Mouse (Mus musculus): ENCODE data around the gene Psmd4.
"Not testable (repeated sequence)": the region's sequence is repeated elsewhere in the genome, so short reads cannot be mapped to it uniquely, and the experiment has no call there.

Gene Psmd4

DNA sequence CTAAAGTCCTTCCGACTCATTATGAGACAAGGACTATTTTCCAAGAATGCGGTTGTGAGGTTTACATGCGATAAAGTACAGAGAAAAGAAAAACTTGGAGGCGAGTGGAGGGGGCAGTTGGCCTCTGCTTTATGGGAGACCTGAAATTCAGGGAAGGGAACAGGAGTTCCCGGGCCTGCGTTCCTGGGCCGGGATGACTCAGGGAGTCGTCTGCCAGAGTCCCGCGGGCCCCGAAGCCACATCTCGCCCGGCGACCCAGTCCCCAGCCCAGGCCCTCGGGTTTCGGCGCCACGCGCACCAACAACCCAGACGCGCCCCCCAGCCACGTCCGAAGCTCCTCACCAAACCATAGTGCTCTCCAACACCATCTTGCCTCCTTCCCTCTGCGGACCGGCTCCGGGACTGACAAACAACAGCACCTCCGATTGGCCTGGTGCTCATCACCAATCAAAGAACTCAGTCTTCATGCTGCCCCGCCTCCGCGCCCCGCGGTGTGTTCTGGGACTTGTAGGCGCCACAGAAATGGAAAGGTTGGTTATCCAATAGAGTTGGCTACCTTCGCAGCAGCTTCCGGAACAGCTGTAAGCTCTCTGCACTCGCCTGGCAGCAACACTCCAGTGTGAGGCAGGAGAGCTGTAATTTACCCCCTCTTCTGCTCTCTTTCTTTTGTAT, at the start of gene Psmd4:
TSS of gene Psmd4 (minus strand) at position 449 of the 672 bp plus-strand sequence.
- peak; percentile 97 for DNase-seq (ENCODE audit: low read depth)

DNA sequence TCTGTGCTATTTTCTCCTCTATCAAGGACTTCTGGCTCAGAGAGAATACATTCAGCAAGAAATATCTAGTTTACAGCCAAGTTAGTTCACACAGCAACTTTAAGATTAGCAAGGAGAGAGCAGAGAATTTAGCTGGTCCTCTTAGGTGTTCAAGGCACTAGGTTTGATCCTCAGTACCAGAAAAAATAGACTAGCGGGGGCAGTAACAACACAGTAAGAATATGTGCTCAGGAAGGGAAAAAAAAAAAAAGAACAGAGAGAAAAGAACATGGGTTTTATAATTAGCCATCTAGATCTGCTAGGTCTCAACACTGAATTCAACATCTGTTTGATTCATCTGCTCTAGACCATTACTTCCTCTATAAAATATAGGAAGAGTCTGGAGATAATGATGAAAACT, 45.7 kb upstream of the Psmd4 start:
- no peak for DNase-seq (ENCODE audit: low read depth)

DNA sequence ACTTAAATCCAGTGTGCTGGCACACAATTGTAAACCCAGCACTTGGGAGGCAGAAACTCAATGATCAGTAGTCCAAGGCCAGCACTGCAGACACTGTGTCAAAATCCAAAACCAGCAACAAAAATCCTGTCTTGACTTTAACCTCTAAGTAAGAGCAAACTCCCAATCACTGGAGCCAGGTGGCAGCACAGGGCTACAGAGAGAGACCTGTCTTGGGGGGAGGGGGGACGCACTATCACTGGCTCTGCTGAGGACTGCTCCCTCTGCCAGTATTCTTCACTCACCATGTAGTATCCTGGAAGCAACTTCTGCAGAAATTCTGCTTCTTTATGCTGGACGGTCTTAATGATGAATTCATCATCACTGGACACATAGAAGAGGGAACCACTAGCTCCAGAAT, 29.2 kb upstream of the Psmd4 start:
- DNase-seq (ENCODE audit: low read depth), result no peak

DNA sequence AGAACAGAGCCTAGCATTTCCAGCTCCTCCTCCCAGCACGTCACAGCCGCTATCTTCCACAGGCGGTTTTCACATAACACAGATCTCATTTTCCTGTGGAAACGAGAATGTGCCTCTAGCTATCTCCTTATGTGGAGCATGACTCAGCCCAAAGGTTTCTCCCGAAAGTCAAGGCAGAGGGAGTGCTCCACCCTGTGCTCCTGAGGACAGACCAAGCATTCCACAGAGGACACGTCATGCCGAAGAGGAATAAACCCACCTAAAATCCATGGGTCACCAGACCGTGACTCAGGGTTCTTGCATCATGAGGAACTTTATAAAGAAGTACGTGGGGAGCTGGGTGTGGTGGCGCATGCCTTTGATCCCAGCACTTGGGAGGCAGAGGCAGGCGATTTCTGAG, 24.2 kb upstream of the Psmd4 start:
- no peak for DNase-seq (ENCODE audit: low read depth)

DNA sequence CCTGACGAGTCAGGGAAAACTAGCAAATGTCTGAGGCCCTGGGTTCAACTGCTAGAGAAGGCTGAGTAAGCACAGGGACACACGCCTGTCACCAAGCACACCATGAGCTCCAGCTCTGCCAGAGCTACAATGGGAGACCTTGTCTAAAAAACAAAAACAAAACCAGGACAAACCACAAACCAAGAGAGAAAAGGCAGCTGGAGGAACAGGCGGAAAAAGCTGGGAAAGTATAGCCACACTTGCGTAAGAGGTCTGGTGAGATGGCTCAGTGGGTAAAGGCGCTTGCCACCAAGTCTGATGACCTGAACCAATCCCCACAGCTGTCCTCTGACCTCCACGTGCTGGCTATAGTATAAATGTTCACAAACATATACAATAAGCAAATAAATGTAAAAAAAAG, 23.7 kb upstream of the Psmd4 start:
- no peak for DNase-seq (ENCODE audit: low read depth)

DNA sequence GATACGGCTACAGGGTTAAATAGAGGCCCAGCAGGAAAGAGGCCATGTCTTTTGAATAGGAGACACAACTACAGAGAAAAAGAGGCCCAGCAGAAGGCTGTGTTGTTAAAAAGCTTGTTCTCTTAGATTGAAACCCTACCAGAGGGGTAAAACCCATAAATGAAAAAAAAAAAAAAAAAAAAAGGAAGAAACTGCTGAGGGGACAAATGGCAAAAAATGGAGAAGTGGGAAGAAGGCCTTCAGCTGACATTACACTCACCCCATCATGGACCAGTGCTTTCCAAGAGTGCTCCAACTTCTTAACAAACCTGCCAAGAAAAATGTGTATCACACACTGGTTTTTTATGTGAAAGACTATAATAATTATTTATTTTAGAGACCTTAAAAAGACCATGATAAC, 23.1 kb upstream of the Psmd4 start:
- no peak for DNase-seq (ENCODE audit: low read depth)

DNA sequence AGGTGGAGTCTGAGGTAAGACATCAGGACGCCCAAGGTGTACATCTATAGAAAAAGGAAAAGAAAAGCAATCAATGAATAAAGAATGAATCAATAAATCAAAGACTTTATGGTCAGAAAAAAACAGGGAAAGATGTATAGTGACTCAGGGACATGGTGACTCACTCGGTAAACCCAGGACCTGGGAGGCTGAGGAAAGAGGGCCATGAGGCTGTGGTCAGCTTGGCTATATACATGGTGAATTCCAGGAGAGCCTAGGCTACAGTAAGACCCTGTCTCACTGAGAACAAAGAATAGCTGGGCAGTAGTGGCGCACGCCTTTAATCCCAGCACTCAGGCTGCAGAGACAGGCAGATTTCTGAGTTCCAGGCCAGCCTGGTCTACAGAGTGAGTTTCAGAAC, 21.3 kb upstream of the Psmd4 start:
- DNase-seq (ENCODE audit: low read depth), result no peak

DNA sequence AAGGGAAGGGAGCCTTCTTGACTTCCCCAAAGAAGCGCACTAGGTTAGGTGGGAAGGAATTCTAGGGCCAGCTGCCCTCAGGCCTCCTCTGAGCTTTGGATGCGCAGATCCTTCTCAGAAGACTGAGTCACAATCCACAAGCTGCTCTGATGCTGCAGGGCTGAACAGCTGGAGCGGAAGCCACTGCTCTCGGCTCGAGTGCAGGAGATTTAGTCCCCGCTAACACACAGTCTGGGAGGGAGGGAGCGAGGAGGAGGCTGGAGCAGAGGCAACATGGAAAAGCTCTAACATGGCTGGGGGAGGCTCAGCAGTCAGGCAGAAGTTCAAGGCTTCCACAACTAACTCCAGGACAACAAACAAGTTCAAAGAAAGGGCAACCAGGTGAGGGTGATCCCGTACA, 15.7 kb upstream of the Psmd4 start:
- DNase-seq (ENCODE audit: low read depth), result no peak

DNA sequence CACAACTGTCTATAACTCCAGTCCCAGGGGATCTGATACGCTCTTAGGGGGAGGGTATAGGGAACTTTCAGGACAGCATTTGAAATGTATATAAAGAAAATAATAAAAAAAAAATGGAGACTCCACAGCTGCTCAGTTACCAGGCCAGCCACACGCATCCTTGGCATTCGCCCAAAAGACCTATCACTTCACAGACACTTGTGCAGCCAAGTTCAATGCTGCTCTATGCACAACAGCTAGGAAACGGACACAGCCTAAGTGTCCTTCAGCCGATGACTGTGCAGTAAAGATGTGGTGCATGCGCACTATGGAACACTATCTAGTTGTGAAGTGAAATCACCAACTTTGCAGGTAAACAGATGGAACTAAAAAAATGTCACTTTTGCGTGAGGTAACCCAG, 13.9 kb upstream of the Psmd4 start:
- no peak for DNase-seq (ENCODE audit: low read depth)

DNA sequence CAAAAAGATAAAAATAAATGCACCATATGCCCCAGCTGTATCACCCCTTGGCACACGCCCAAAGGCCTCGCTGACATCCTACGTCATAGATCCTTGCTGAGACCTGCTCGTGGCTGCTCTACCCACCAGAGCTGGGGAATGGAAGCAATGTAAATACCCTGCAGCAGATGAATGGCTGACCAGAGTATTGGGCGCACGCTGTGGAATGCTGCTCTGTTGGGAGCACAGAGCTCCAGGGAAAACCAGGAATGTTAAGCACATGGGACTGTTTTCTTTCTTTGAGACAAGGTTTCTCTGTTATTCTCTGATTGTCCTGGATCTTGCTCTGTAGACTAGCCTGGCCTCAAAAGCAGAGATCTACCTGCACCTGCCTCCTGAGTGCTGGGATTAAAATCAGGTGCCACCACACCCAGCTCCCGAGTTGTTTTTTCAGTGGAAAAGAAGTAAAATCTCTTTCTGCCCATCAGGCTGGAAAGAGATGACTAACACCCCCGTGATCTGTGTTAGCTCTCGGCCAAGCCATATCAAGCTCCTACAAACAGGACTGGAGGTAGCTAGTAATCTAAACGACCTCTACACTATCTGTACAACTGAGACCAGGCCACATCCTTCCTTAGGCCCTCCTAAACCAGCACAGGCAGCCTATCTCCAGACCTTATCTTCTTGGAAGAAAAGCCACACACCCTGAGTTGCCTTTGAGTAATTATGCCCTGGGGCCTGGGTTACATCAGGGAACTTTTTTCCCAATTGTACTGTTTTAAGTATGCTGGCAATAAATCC, 12.3 kb upstream of the Psmd4 start:
- DNase-seq (ENCODE audit: low read depth), result no peak

DNA sequence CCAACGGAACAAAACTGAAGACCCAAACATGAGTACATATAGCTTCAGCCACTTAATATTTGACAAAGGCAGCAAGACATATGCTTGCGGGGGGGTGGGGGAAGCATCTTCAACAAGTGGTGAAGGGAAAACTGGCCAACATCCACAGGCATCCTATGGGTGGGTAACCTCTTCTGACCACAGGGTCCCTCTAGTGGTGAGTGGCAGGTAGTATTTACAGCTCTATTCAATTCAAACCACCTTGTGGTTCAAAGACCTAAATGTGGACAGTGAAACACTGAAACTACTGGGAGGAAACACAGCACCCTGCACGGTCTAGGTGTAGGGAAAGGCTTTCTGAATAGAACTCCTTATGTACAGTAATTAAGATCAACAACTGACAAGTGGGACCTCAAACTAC, 11.3 kb upstream of the Psmd4 start:
- DNase-seq (ENCODE audit: low read depth), result peak; percentile 74

DNA sequence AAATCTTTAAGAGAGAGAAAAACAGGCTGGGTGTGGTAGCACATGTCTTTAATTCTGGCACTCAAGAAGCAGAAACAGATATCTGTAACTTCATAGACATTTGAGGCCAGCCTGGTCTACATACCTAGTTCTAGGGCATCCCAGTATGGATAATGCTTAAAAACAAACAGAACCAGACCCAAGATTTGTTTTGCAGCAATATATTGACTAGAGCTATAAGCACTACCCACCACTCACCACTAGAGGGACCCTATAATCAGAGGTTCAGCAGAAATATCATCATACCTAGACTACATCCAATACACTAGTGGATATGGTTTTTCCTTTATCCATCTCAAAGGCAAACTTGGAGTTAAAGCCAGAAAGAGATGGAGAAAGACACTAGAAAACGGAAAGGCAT, 10.5 kb upstream of the Psmd4 start:
- peak; percentile 83 for DNase-seq (ENCODE audit: low read depth)

DNA sequence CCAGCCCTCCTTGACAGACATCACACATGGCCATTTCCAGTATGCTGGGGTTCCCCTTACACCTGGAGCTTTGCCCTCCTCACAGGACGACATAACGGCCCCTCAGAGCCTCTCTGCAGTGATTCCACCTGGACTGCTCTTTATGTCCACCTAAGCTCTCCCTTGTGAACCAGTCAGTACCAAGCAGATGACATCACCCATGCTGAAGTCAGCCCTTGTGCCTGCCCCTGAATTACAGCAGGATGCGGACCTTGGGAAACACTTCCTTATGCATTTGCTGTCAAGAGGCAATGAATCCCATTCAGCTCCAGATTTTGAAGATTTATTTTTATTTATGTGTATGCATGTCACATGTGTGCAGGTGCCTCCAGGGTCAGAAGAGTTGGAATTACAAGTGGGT, 5.5 kb upstream of the Psmd4 start:
- no peak for DNase-seq (ENCODE audit: low read depth)

DNA sequence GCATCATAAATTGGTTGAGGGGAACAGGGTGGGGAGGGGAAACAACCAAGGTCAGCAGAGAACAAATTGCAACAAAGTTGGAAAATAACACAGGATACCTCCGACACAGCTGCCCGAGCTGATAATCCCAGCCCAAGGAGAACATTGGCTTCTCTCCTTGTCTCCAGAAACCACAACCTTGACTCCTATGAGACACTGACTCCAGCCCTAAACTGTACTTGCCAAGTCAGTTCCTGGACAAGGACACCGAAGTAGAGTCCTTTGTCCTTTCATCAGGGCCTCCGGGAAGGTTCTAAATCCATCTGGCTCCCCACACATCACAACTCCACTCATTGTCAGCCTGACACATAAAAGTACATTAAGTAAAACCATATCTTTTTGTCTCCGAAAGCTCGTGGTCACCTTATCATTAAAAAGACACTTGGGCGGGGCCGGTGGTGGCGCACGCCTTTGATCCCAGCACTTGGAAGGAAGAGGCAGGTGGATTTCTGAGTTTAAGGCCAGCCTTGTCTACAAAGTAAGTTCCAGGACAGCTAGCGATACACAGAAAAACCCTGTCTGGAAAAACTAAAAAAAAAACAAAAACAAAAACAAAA, 4.1 kb upstream of the Psmd4 start:
- no peak for DNase-seq (ENCODE audit: low read depth)

DNA sequence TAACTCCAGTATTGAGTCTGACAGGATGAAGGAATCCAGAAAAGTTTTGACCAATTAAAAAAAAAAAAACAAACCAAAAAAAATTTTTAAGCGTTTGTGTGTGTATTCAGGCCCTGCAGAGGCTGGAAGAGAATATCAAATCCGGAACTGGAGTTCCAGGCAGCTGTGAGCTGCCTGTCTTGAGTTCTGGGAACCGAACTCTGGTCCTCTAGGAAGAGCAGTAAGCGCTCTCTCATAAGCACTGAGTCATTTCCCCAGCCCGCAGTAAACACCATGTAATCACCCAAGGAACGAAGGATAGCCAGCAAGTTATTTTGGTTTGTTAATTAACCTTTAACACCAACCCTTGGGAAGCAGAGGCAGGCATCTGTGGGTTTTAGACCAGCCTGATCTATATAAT, 837 bp upstream of the Psmd4 start:
- no peak for DNase-seq (ENCODE audit: low read depth)

DNA sequence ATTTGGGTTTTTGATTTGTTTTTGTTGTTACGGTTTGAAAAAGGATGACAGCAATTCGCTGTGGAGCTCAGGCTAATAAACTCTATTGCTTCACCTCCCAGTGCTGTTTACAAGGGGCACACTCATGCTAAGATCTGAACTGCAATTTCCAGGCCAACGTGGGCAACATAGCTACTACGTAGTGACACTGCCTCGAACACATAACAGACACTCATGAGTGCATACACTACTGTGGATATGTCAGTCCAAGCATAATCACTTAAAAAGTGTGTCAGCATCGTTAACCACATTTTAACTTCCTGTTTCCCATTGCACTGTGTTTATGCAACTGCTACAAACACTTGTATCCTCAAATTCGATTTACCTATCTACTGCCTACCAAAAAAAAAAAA, 420 bp upstream of the Psmd4 start:
- peak; percentile 74 for DNase-seq (ENCODE audit: low read depth)

DNA sequence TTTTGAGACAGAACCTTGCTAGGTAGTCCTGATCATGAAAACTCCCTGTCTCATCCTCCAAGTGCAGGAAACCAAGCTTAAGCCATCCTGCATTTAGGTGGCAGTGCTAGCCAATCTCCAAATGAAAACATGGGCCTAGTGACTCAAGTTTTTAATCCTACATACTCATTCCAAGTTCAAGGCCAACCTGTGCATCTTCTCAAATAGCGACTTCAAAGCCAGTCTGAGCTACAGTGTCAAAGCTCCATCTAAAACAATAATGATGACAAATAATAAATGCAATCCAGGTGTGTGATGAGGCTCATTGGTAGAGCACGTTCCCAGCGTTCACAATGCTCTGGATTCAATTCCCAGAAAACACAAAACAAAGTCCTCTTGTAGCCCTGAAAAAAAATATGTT, 789 bp downstream of the Psmd4 start:
- DNase-seq (ENCODE audit: low read depth), result no peak

DNA sequence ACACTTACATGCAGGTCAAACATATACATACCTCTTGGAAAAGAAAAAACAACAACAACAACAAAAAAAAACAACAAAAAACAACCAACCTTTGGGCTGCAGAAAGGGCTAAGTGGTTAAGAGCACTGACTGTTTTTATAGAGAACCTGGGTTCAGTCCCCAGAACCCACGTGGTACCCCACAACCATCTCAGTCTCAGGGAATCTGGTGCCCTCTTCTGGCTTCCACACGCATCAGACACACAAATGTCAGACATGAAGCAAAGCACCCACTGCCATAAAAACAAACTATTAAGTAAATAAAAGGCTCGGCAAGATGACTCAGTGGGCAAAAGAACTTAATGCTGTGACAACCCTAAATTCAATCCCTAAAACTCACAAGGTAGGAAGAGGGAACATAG, 12.5 kb downstream of the Psmd4 start:
- peak; percentile 47 for DNase-seq (ENCODE audit: low read depth)

DNA sequence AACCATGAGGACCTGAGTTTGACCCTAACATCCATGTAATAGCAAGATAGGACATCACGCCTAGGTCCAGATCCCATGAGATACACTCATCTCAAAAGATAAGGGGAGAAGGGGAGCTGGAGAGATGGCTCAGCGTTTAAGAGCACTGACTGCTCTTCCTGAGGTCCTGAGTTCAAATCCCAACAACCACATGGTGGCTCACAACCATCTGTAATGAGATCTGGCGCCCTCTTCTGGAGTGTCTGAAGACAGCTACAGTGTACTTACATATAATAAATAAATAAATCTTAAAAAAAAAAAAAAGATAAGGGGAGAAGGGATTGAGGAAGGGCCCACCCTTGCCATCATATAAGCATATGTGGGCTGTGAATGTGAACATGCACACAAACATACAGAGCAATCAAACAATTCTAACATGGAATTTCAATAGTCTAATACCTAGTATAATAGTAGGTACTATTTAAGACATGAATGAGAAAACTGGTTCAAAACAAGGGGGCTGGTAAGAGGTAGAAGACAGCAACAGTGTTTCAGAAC, 13.1 kb downstream of the Psmd4 start:
- not testable (repeated sequence) for DNase-seq (ENCODE audit: low read depth)

DNA sequence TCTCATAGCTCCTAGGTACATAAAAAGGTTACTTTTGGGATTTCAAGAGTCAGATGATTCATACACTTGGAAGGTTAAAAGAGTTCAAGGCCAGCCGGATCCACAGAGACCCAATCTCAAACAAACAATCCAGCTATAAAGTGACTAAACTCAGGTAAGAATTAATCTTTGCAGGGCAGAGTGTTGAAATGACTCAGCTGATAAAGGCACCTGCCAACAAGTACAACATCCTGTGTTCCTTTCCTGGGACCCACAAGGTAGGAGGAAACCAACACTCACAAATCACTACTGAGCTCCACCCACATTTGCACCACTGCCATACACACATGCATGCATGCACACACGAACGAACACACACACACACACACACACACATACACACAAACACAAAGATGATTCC, 13.8 kb downstream of the Psmd4 start:
- DNase-seq (ENCODE audit: low read depth), result peak; percentile 44

DNA sequence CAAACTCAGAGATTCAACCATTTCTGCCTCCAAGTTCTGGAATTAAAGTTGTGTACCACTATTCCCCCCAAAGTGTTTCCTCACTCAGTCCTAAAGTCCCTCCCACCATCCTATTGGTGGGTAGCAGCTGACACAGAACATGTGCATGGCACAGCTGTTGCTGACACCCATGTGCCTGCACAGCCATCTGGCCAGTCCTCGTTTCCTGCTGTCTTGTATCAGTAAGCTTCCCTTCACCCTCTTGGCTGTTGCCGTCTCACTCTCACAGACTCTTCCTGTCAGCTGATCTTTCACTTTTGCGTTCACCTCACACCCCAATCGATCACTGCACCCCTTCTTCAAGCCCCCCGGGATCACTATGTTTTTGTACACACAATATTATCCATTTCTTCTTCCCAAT, 14.7 kb downstream of the Psmd4 start:
- peak; percentile 56 for DNase-seq (ENCODE audit: low read depth)

DNA sequence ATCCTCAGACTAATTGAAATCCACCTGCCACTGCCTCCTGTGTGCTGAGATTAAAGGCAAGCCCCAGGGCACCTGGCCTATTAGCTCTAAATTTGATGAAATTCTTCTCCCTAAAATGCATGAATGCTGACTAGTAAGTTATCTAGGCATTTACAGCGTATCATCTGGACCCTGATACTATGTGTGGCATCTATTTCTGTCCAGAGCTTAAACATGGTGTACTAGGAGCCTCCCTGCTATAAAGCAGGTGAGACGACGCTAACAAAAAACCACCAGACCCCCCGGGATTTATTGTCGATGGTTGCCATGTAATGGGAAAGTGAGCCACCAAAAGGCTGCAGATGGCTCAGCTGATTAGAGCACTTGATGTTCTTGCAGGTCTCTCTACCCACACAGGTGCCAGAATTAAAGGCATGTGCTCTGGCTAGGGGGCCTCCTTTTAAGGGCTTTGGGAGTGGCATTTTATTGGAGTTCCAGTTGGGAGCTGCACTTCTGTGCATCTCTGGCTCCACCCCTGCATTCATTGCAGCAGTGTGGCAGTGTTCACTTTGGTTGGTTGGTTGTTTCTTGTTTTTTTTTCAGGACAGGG, 15.3 kb downstream of the Psmd4 start:
- DNase-seq (ENCODE audit: low read depth), result no peak

DNA sequence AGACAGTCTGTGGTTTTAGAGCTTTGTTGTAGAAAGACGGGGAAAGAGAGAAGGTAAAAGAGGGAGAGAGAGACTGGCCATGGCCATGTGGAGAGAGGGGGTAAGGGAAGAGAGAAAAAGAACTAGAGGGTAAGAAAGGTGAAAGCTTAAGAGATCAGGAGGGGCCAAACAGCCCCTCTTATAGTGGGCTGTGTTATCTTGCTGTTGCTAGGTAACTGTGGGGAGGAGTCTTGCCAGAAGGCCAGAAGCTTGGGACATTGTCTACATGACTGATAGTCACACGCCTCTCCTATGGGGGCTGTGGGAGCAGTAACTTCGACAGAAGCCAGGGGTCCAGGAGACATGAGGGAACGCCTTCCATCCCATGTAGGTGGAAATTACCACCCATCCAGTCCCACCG, 17.2 kb downstream of the Psmd4 start:
- no peak for DNase-seq (ENCODE audit: low read depth)
